Mouse (Mus musculus): ENCODE results near the gene Tinagl1.

Tinagl1 gene

GRCm38 (mm10) chr4:130177536-130177935, 2.6 kb upstream of the Tinagl1 start:
- no peak for DNase-seq (ENCODE audit: low read depth, low spot score)

- DNase-seq (ENCODE audit: low read depth, low spot score) = no peak
Observed at GRCm38 (mm10) chr4:130177087-130177486, 2.2 kb upstream of the Tinagl1 start.

GRCm38 (mm10) chr4:130176156-130176720, 1.3 kb upstream of the Tinagl1 start:
- no peak for DNase-seq (ENCODE audit: low read depth, low spot score)

- DNase-seq (ENCODE audit: low read depth, low spot score) = no peak
Observed at GRCm38 (mm10) chr4:130174335-130175031, 439 bp downstream of the Tinagl1 start.

GRCm38 (mm10) chr4:130173911-130174311, 1.0 kb downstream of the Tinagl1 start:
- DNase-seq (ENCODE audit: low read depth, low spot score) = no peak

GRCm38 (mm10) chr4:130173060-130173822, 1.7 kb downstream of the Tinagl1 start:
- no peak for DNase-seq (ENCODE audit: low read depth, low spot score)

- DNase-seq (ENCODE audit: low read depth, low spot score) = no peak
Observed at GRCm38 (mm10) chr4:130171951-130172765, 2.8 kb downstream of the Tinagl1 start.

- DNase-seq (ENCODE audit: low read depth, low spot score) = no peak
Observed at GRCm38 (mm10) chr4:130170362-130170761, 4.6 kb downstream of the Tinagl1 start.

- no peak for DNase-seq (ENCODE audit: low read depth, low spot score)
Observed at GRCm38 (mm10) chr4:130169411-130169971, 5.4 kb downstream of the Tinagl1 start.

- DNase-seq (ENCODE audit: low read depth, low spot score) = no peak
Observed at GRCm38 (mm10) chr4:130168280-130169183, 6.4 kb downstream of the Tinagl1 start.

- DNase-seq (ENCODE audit: low read depth, low spot score) = no peak
Observed at GRCm38 (mm10) chr4:130167814-130168213, 7.1 kb downstream of the Tinagl1 start.

- DNase-seq (ENCODE audit: low read depth, low spot score) = no peak
Observed at GRCm38 (mm10) chr4:130167321-130167720, 7.6 kb downstream of the Tinagl1 start.

GRCm38 (mm10) chr4:130166592-130166991, 8.3 kb downstream of the Tinagl1 start:
- no peak for DNase-seq (ENCODE audit: low read depth, low spot score)

GRCm38 (mm10) chr4:130166061-130166460, 8.9 kb downstream of the Tinagl1 start:
- no peak for DNase-seq (ENCODE audit: low read depth, low spot score)

GRCm38 (mm10) chr4:130164121-130164520, 10.8 kb downstream of the Tinagl1 start:
- no peak for DNase-seq (ENCODE audit: low read depth, low spot score)

- DNase-seq (ENCODE audit: low read depth, low spot score) = no peak
Observed at GRCm38 (mm10) chr4:130163391-130163861, 11.5 kb downstream of the Tinagl1 start.

GRCm38 (mm10) chr4:130161349-130161748, 13.6 kb downstream of the Tinagl1 start:
- no peak for DNase-seq (ENCODE audit: low read depth, low spot score)

- DNase-seq (ENCODE audit: low read depth, low spot score) = no peak
Observed at GRCm38 (mm10) chr4:130156812-130157371, 18.0 kb downstream of the Tinagl1 start.

GRCm38 (mm10) chr4:130154250-130154649, 20.7 kb downstream of the Tinagl1 start:
- no peak for DNase-seq (ENCODE audit: low read depth, low spot score)

GRCm38 (mm10) chr4:130148405-130148804, 26.5 kb downstream of the Tinagl1 start:
- no peak for DNase-seq (ENCODE audit: low read depth, low spot score)
